Mouse (Mus musculus): Measurements from ENCODE around the gene Slc39a5.

Gene Slc39a5

GRCm38 (mm10) chr10:128409692-128410559, 8.9 kb upstream of the Slc39a5 start:
- peak; percentile 97 to 99 for DNase-seq

DNA sequence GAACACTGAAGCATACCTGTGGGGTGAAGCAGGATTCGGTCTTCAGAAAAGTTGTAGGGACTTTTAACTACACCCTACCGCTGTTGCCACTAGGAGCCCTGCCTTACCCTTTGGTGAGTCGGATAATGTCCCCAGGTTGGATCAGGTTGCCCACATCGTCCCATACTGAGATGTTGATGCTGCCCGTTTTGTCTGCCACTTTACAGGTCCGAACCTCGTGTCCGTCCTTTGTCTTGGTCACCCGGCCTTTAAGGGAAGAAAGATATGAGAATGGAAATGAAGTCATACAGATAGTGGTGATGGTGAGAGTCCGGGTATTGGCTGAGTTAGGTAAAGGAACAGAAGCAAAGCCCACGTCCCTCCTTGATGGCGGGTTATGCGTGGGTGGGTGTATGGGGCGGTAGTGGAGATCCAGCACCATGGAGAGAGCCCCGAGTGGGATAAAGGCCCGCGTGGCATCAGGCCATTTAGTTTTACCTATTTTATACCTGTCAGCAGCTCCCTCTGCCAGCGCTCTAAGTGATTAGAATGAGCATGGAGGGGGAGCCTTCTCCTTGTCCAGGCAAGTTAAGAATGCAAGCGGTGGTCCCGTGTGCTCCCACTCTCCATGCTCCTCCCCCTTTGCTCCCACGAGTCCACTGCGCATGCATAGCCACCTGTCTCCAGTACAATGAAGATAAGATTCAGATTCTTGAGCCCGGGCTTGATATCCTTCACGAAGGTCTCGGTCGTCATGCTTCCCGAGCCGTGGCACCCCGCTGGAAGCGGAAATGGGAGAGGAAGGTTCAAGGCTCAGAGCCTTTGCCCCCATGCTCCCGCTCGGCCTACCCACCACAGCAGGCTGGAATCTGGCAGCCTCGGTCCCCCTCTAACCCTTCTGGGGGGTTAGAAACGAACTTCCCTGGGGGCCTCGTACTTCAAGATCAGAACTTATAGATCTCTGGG, 7.8 kb upstream of the Slc39a5 start:
- peak; percentile 67 to 69 for DNase-seq

- DNase-seq = peak; percentile 90 to 92
Observed at GRCm38 (mm10) chr10:128403931-128404330, 2.9 kb upstream of the Slc39a5 start.

DNA sequence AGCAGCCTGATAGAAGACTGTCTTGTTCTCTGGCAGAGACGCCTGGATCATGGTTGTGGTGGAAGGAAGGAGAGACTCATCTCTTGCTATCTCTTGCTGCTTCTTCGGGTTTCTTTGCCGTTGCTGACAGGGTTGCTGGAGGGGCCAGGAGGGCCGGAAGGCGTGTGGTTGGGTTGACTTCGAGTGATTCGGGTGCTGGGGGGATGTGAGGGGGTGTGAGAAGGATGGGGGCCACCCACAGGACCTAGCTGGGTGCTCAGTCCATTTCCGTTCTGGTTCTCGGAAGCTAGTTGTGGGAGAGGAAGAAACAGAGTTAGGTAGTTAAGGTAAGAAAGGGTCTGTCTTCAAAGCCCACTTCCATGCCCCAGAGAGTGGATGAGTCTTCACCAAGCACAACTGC, 609 bp upstream of the Slc39a5 start:
- no peak for DNase-seq

GRCm38 (mm10) chr10:128400338-128400737, 691 bp downstream of the Slc39a5 start:
- no peak for DNase-seq

DNA sequence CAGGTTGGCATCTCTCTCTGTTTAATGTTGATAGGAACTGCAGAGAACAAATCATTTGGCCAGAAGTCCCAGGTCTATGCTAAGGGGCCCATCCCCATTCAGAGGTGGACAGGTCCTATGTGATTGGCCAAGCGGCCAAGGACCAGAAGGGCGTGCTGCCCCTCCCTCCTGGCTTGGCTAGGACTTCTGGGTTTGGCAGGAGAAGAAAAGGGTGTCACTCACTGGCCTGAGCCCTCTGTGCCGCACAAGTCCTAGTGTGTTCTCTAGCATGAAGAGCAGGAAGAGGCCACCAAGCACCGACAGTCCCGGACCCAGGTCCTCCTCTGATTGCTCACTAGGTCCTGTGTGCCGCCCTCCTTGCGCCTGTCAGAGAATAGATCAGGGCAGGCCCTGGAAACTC, 3.6 kb downstream of the Slc39a5 start:
- DNase-seq = peak; percentile 77

DNA sequence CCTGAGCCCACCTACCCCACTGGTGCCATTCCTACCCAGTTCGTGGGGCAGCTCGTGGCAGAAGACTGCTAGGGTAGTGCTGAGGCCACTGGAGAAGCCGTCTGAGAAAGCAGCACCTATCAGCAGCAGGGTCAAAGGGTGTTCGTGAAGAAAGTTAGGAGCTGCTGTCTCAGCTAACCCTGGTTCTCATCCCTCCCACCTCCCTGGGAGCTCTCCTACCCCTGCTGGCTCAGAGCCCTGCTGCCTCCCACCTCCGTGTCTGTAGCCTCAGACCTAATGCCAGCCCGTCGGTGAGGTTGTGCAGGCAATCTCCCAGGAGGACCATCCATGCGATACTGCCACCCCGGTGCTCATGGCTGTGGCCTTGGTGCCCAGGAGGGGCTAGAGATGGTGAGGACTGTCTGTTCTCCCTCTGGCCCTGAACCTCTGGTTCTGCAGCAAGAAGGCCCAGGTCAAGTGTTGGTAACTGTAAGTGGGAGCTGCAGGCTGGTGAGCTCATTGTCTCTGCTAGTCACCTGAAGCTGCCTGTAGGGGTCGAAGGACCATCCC, 4.2 kb downstream of the Slc39a5 start:
- no peak for DNase-seq

DNA sequence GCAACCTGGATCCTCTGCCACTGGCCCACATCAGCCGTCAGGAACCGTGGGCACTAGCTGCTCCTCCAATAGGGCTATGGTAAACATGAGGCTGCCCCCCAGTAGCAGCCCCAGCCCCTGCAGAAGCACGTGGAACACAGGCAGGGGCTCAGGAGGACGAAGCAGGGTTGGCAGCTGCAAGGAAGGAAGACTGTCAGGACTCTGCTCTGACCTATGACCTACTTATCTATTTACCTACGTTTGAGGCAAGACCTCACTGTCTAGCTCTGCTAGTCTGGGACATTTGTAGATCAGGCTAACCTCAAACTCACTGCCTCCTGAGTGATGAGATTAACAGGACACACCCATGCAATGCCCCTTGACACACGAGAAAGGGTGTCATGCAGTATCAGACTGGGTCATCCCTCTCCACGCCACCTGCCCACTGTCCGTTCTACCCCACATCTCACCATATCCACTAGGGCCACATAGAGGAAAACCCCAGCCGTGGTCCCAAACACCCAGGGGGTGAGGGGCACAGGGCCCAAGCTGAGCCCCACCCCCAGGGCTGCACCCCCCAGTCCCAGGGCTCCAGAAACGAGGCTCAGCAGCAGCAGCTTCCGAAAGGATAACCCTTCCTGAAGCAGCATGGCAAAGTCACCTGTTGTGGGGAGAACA, 4.9 kb downstream of the Slc39a5 start:
- no peak for DNase-seq

GRCm38 (mm10) chr10:128391850-128392249, 9.2 kb downstream of the Slc39a5 start:
- DNase-seq = peak in 1 of 2 experiments; percentile 6

DNA sequence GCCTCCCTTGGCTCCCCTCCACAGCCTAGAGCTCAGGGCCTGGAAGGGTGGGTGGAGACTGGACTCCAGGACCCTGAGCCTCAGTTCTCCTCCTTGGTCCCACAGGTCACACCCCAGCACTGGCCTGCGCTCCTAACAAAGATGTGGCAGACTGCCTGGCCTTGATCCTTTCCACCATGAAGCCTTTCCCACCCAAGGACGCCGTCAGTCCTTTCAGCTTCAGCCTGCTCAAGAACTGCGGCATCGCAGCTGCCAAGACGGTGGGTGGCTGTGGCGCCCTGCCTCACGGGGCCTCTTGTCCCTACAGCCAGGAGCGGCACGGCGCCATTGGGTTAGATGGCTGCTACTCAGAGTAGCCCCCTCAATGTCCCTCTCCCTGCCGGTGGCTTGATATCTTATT, 10.7 kb downstream of the Slc39a5 start:
- DNase-seq = no peak

GRCm38 (mm10) chr10:128389570-128389969, 11.5 kb downstream of the Slc39a5 start:
- no peak for DNase-seq

DNA sequence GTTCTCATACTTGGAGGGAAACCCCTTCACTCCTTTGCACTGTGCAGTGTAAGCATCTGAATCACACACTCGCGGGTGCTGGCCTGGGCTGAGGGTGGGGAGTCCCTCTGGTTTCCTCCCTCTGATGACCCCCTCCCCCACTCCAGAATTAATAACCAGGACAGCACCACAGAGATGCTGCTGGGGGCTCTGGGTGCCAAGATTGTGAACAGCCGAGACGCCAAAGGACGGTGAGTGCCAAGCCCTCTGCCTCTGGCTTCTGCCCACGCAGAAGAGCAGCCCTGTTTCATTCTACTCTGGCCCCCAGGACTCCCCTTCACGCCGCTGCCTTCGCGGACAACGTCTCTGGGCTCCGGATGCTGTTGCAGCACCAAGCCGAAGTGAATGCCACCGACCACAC, 12.1 kb downstream of the Slc39a5 start:
- peak; percentile 34 to 44 for DNase-seq

DNA sequence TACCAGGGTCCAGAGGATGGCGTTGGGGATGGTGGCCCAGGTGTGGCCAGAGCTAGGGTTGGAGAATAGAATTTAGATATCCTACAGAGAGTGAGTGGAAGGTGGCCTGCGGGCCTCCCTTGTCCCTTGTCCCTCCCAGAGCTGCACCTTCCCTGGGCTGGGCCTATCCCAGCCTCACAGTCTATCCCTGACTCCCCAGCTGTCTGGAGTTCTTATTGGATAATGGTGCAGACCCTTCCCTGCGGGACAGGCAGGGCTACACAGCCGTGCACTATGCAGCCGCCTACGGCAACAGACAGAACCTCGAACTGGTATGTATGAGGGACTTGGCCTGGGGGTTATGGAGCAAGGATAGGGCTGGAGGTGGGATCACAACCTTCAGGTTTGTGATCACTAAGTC, 15.1 kb downstream of the Slc39a5 start:
- DNase-seq = no peak

- no peak for DNase-seq
Observed at GRCm38 (mm10) chr10:128382482-128382881, 18.5 kb downstream of the Slc39a5 start.

GRCm38 (mm10) chr10:128380565-128380964, 20.5 kb downstream of the Slc39a5 start:
- no peak for DNase-seq

- DNase-seq = peak in 1 of 2 experiments; percentile 29
Observed at GRCm38 (mm10) chr10:128379260-128379659, 21.8 kb downstream of the Slc39a5 start.

DNA sequence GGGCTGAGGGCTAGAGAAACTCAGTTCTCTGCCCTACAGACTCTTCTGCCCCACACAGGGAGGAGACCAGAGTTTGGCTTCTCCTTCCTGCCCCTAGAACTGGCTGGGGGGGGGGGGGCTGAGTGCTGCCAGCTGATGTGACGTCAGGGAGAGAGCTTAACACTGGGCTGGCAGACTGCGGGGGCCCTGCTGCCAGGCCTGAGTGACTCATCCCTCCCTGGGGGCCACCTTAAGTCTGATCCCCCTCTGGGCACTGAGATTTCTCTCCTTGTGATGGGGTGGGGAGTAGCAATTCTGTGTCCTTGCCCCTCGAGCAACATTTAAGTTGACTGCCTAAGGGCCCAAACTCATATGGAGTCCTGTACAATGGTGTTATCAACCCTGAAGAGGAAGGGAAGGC, 22.6 kb downstream of the Slc39a5 start:
- peak in 1 of 2 experiments; percentile 9 for DNase-seq

- no peak for DNase-seq
Observed at GRCm38 (mm10) chr10:128377940-128378448, 23.0 kb downstream of the Slc39a5 start.

- peak; percentile 70 for DNase-seq
Observed at GRCm38 (mm10) chr10:128377222-128377939, 23.6 kb downstream of the Slc39a5 start.

GRCm38 (mm10) chr10:128376455-128377211, 24.4 kb downstream of the Slc39a5 start, which contains the start of gene Ankrd52:
Gene Ankrd52, plus strand, starts transcription at chr10:128377115.
- peak; percentile 88 to 94 for DNase-seq

- DNase-seq = no peak
Observed at GRCm38 (mm10) chr10:128376099-128376454, 25.0 kb downstream of the Slc39a5 start.
